Mouse (Mus musculus): ENCODE data around the gene Slc12a7. TPM values are rescaled to one million over a fixed set of nuclear protein-coding genes. Genes with fewer than 3 reads are reported as not detected.

The Slc12a7 gene
- 27.7 and 33.8 TPM in 2 replicates for polyA plus RNA-seq (2015; fragmentation: Nextera tagmentation; extraction: Ambion mirVana)

DNA sequence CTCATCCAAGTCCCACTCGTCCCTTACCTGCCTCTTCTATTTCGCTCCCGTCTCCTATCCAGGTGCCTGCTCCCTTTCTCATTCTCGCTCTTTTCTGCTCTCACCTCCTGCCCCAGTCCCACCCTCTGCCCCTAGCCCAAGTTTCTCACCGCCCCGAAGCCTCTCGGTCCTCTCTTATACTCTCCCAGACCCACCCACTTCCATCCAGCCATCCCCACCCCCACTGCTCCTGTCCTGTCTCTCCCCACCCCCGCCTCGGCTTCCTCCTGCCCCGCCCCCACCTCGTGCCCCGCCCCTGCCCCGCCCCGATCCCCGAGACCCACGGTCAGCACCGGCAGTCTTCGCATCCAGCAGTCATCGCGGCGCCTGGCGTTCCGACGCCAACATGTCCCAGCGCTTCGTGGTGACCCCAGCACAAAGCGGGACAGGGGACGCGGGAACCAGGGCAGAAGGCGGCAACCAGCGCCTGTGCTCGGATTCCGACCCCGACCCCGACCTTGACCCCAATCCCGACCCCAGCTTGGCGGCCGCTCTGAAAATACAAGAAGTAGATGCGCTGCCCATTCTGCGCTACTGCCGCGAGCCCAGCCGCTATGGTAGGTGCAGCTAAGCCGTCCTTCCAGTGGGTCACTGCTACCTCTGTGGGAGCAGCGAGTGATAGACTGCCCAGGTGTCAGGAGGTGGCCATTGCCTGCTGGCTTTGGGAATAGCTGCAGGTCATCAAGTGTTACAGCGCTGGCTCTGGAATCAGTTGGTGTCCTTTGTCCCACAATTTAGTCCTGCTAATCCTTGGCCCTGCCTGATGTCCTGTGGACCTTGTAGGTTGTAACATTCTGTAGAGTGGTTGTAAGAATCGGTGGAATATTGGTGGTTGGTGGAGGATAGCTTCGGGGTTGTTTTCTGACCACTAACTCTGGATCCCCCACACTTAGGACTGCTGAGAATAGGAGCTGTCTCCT lies at the start of gene Slc12a7:
Gene Slc12a7, plus strand, starts transcription at position 353 of the 959 bp plus-strand sequence.
- peak; percentile 41 for DNase-seq (ENCODE audit: low spot score)

DNA sequence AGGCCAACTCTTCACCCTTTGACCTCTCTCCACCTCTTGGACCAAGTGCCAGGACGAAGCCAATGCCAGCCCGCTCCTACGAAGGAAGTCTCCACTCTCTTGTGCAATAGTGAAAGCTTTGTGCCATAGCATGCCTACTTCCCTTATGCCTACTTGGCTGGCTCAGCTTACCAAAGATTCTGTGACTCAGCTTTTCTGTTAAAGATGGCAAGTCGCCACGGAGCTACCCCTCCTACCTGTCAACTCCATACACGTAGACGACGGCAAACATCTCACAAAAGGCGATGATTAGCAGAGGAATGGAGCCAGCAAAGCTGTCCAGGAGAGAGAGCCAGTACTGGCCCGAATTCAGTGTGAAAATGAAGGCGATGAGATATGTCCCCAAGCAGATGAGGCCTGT lies 49.2 kb upstream of the Slc12a7 start:
- DNase-seq (ENCODE audit: low spot score) = no peak

GRCm38 (mm10) chr13:73684412-73684811 lies 48.5 kb upstream of the Slc12a7 start:
- DNase-seq (ENCODE audit: low spot score) = no peak

DNA sequence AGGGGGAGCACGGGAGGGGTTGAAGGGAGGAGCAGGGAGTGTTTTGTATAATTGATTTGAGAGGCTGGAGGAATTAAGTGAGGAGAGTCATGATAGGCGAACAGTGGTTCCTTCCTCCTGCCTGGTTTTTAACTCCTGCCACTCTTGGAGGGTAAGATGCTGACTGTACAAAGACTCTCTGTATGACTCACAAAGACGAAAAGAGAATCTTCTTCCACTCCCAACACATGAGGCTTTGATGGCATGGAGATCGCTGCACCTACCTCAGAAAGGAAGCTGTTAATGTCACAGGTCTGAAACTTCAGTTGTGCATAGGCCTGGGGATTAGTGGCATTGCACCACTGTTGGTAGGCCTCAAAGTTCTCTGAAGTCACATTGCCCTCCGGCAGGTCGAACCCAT lies 47.4 kb upstream of the Slc12a7 start:
- DNase-seq (ENCODE audit: low spot score) = no peak

- no peak for DNase-seq (ENCODE audit: low spot score)
Observed at GRCm38 (mm10) chr13:73687601-73688000, 45.3 kb upstream of the Slc12a7 start.

DNA sequence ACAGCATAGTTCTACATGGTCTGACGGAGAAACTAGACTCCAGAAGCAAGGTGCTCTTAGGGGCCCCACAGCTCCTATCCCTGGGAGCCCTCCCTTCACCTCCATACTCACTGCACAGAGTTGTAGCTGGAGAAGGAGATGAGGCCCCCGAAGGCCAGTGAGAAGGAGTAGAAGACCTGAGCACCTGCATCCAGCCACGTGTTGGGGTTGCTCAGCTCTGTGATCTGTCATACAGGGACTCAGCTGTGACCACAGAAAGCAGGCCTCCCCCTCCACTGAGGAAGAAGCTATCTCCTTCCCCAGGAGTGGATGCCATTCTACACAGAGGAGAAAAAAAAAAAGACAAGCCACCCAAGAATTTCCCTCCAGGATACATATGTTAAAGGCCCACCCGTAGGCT lies 44.0 kb upstream of the Slc12a7 start:
- peak; percentile 83 for DNase-seq (ENCODE audit: low spot score)

GRCm38 (mm10) chr13:73692249-73692868 lies 40.5 kb upstream of the Slc12a7 start:
- DNase-seq (ENCODE audit: low spot score) = peak; percentile 85

GRCm38 (mm10) chr13:73693333-73693732 lies 39.6 kb upstream of the Slc12a7 start:
- no peak for DNase-seq (ENCODE audit: low spot score)

GRCm38 (mm10) chr13:73694972-73695371 lies 37.9 kb upstream of the Slc12a7 start:
- DNase-seq (ENCODE audit: low spot score) = no peak

DNA sequence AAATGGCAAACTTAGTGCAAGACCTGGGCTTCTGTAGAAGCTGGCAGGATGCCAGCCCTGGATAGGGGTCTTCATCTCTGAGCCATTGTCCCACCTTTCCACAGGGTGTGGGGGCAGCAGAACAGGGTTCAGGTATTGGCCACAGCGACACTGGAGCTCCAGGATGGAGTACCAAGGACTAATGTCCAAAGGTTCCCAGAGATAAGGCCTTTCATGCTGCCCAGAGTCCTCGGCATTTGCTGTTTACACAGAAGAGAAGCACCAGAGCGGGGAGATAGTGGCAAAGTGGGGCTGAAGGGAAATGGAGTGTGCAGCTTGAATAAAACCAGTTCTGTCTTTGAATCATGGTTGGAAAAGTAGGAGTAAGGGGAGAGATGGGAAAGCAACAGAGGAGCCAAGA lies 36.4 kb upstream of the Slc12a7 start:
- DNase-seq (ENCODE audit: low spot score) = no peak

GRCm38 (mm10) chr13:73699714-73700113 lies 33.2 kb upstream of the Slc12a7 start:
- DNase-seq (ENCODE audit: low spot score) = no peak

- DNase-seq (ENCODE audit: low spot score) = no peak
Observed at GRCm38 (mm10) chr13:73700554-73700953, 32.3 kb upstream of the Slc12a7 start.

- no peak for DNase-seq (ENCODE audit: low spot score)
Observed at GRCm38 (mm10) chr13:73701161-73701883, 31.6 kb upstream of the Slc12a7 start.

DNA sequence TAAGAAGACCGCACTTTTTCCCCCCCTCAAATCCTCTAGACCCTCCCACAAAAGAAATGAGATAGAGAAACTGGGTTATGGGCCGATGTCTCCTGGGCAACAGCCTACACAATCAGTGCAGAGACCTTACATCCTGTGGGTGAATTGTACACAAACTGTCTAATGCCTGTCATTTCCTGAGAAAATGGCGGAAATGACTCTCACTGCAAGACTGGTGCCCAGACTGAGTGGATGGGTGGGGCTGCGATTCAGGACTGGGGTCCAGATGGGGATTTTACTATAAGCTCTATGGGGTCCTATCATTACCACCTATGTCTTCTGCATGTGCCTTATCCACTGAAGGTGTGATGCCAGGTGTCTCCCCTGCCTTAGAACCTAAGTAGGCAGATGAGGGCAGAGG lies 30.1 kb upstream of the Slc12a7 start:
- peak; percentile 88 for DNase-seq (ENCODE audit: low spot score)

- DNase-seq (ENCODE audit: low spot score) = peak; percentile 87
Observed at GRCm38 (mm10) chr13:73703486-73703885, 29.4 kb upstream of the Slc12a7 start.

DNA sequence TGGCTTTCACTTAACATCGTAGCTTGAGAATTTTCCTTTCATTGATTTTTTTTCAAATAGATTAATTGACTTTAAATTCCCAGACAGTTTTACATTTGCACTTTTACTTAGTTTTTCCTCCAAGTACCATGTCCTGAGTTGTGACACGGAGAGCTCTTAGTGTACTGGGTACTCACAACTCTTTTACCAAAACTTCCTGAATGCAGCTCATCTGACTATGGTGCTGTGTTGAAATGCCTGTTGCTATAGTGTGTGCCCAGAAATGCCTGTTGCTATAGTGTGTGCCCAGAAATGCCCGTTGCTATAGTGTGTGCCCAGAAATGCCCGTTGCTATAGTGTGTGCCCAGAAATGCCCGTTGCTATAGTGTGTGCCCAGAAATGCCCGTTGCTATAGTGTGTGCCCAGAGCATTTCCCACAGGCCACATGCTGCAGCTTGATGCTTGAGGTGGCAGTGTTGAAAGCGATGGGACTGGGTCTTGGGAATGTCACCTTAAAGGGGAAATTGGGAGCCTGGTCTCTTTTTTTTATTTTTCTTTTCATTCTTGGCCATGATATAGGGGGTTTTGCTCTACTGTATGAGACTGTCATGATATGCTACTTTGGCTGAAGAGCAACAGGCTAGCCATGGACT lies 28.1 kb upstream of the Slc12a7 start, which contains the start of gene Slc6a19:
Gene Slc6a19, minus strand, starts transcription at position 172 of the 632 bp plus-strand sequence.
- DNase-seq (ENCODE audit: low spot score) = no peak

DNA sequence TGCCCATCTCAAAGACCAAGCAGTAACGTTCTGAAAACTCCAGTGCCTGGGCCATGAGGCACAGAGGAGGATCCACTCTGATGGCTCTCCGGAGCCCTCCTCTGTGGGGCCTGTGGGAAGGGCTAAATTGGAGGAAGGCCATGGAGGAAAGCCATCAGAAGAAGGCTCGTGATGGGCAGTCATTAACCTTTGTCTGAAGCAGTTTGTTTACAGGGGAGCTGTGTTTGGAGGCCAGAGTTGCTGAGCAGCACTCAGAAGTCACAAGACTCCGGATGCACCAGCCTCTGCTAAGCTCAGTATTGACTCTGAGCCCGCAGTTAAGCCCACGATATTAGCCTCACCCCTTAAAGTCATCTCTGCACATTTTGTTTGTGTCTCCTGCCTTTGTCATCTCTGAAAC lies 23.4 kb upstream of the Slc12a7 start:
- peak; percentile 21 for DNase-seq (ENCODE audit: low spot score)

DNA sequence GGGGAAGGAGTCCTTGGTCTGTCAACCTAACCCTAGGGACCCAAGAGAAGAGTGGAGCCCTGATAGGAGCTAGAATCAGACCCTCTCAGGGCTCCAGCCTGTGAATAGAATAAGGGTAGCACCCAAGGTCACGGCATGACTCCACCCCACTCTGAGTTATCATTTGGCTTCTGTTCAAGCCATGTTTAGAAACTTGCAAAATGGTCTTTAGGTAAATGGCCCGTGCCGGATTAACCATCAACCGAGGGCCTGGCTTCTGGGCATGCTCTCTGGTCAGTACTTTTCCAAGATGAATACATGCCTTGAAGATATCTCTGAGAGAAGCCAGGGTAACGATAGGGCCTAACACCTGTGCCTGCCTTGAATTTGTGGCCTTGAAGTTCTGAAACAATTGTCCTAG lies 21.7 kb upstream of the Slc12a7 start:
- no peak for DNase-seq (ENCODE audit: low spot score)

- no peak for DNase-seq (ENCODE audit: low spot score)
Observed at GRCm38 (mm10) chr13:73711803-73712202, 21.1 kb upstream of the Slc12a7 start.

GRCm38 (mm10) chr13:73712228-73712627 lies 20.7 kb upstream of the Slc12a7 start:
- DNase-seq (ENCODE audit: low spot score) = no peak

GRCm38 (mm10) chr13:73713204-73713603 lies 19.7 kb upstream of the Slc12a7 start:
- DNase-seq (ENCODE audit: low spot score) = no peak
